Mouse (Mus musculus) forebrain, embryonic 13.5 days (tissue): Measurements from ENCODE around the gene Esyt3. TPM values are rescaled to one million over a fixed set of nuclear protein-coding genes. Genes with fewer than 3 reads are reported as not detected.

Source experiments
- ATAC-seq: fragments of 200-750 bp; cut with Nextera tagmentation; 2 replicates; pipeline ENCODE4 v1.8.0; 2017
- H3K27ac ChIP-seq: fragments of 300-500 bp; sonication (generic); 2 replicates; pipeline ENCODE4 v1.5.1; 2015; ENCODE audit warnings: inconsistent platforms, mild to moderate bottlenecking, moderate library complexity
- H3K27me3 ChIP-seq: fragments of 300-500 bp; sonication (generic); 2 replicates; pipeline ENCODE4 v1.6.1; 2015; ENCODE audit warnings: mild to moderate bottlenecking, inconsistent platforms
- H3K36me3 ChIP-seq: fragments of 300-500 bp; sonication (generic); 2 replicates; pipeline ENCODE4 v1.6.1; 2015; ENCODE audit warnings: mild to moderate bottlenecking, inconsistent platforms; ENCODE audit not compliant: poor library complexity, severe bottlenecking
- H3K4me1 ChIP-seq: fragments of 300-500 bp; sonication (generic); 2 replicates; pipeline ENCODE4 v1.6.1; 2015; ENCODE audit warnings: inconsistent platforms
- H3K4me2 ChIP-seq: fragments of 300-500 bp; sonication (generic); 2 replicates; pipeline ENCODE4 v1.6.1; 2015; ENCODE audit warnings: inconsistent platforms, mild to moderate bottlenecking, moderate library complexity
- H3K4me3 ChIP-seq: fragments of 300-500 bp; sonication (generic); 2 replicates; pipeline ENCODE4 v1.5.1; 2015; ENCODE audit warnings: mild to moderate bottlenecking, inconsistent platforms
- H3K9ac ChIP-seq: fragments of 300-500 bp; sonication (generic); 2 replicates; pipeline ENCODE4 v1.6.1; 2015; ENCODE audit warnings: mild to moderate bottlenecking, inconsistent platforms
- H3K9me3 ChIP-seq: fragments of 300-500 bp; sonication (generic); replicated peaks from 2 replicates; pipeline ENCODE4 v1.6.1; 2016; ENCODE audit warnings: inconsistent platforms
- WGBS: fragments of 180-500 bp; shearing (Covaris S2); methylation state at CpG from one replicate; pipeline ENCODE4 v1.1.7; 2015; 5-methylcytosine and 5-hydroxymethylcytosine counted together
- polyA plus RNA-seq: library from polyadenylated mRNA; unstranded; fragments of >200 nt; fragmentation: Nextera tagmentation; extraction: Ambion mirVana; gene quantifications from 2 replicates; pipeline ENCODE4 v1.2.1, GENCODE M21; 2015

Esyt3 gene
- polyA plus RNA-seq, 1 experiment from 2014 or later = 0.31 TPM

- whole genome bisulfite sequencing = 40% methylated on average over 4 of the region's 4 CpGs
- H3K4me3 ChIP-seq = no peak overlapping the region
- H3K4me2 ChIP-seq = no peak overlapping the region
- no peaks in the 10 kb centered on the region for H3K9me3 ChIP-seq
- H3K4me1 ChIP-seq = no peaks in the 10 kb centered on the region
- no peaks in the 10 kb centered on the region for H3K36me3 ChIP-seq
- ATAC-seq = peak; percentile 78
- H3K27ac ChIP-seq = no peak overlapping the region
- H3K9ac ChIP-seq = no peak overlapping the region
- no peaks in the 10 kb centered on the region for H3K27me3 ChIP-seq
These were observed 13.0 kb downstream of the Esyt3 start for GRCm38 (mm10) chr9:99345351-99345792.

GRCm38 (mm10) chr9:99341600-99341999 is 16.8 kb downstream of the Esyt3 start:
- no peaks in the 10 kb centered on the region for H3K4me1 ChIP-seq
- H3K4me2 ChIP-seq = no peak overlapping the region
- H3K27ac ChIP-seq = no peak overlapping the region
- no peaks in the 10 kb centered on the region for H3K9me3 ChIP-seq
- H3K4me3 ChIP-seq = no peak overlapping the region
- WGBS = 88% methylated on average over 3 of the region's 3 CpGs
- H3K36me3 ChIP-seq = no peaks in the 10 kb centered on the region
- H3K9ac ChIP-seq = no peak overlapping the region
- ATAC-seq = no peak
- H3K27me3 ChIP-seq = no peaks in the 10 kb centered on the region

GRCm38 (mm10) chr9:99340126-99340525 is 18.2 kb downstream of the Esyt3 start:
- Histone ChIP-seq H3K4me1 (no peaks in the 10 kb centered on the region), H3K9ac (no peak overlapping the region), H3K27me3 (no peaks in the 10 kb centered on the region), H3K4me2 (no peak overlapping the region), H3K9me3 (no peaks in the 10 kb centered on the region), H3K36me3 (no peaks in the 10 kb centered on the region), H3K4me3 (no peak overlapping the region), H3K27ac (no peak overlapping the region)
- 86% methylated on average over 12 of the region's 12 CpGs for WGBS
- no peak for ATAC-seq

GRCm38 (mm10) chr9:99339182-99339581 is 19.2 kb downstream of the Esyt3 start:
- WGBS = 70% methylated on average over 1 of the region's 1 CpGs
- no peak overlapping the region for H3K4me3 ChIP-seq
- H3K9me3 ChIP-seq = no peaks in the 10 kb centered on the region
- no peak overlapping the region for H3K4me2 ChIP-seq
- H3K27me3 ChIP-seq = no peaks in the 10 kb centered on the region
- no peak for ATAC-seq
- no peak overlapping the region for H3K27ac ChIP-seq
- no peaks in the 10 kb centered on the region for H3K36me3 ChIP-seq
- H3K9ac ChIP-seq = no peak overlapping the region
- H3K4me1 ChIP-seq = no peaks in the 10 kb centered on the region

GRCm38 (mm10) chr9:99338293-99338692 is 20.1 kb downstream of the Esyt3 start:
- WGBS = 92% methylated on average over 1 of the region's 1 CpGs
- Histone ChIP-seq H3K9ac (no peak overlapping the region), H3K4me2 (no peak overlapping the region), H3K4me1 (no peaks in the 10 kb centered on the region), H3K27ac (no peak overlapping the region), H3K36me3 (no peaks in the 10 kb centered on the region), H3K27me3 (no peaks in the 10 kb centered on the region), H3K9me3 (no peaks in the 10 kb centered on the region), H3K4me3 (no peak overlapping the region)
- no peak for ATAC-seq

GRCm38 (mm10) chr9:99336538-99336937 is 21.8 kb downstream of the Esyt3 start:
- Histone ChIP-seq H3K4me2 (no peak overlapping the region), H3K4me3 (no peak overlapping the region), H3K27ac (no peak overlapping the region), H3K27me3 (no peaks in the 10 kb centered on the region), H3K36me3 (no peaks in the 10 kb centered on the region), H3K4me1 (no peaks in the 10 kb centered on the region), H3K9me3 (no peaks in the 10 kb centered on the region), H3K9ac (no peak overlapping the region)
- no peak for ATAC-seq
- 92% methylated on average over 4 of the region's 4 CpGs for WGBS

- H3K4me1 ChIP-seq = peaks cover 18% of the 10 kb centered on the region
- WGBS = 47% methylated on average over 4 of the region's 4 CpGs
These were observed 31.5 kb downstream of the Esyt3 start for GRCm38 (mm10) chr9:99326881-99327280.

GRCm38 (mm10) chr9:99325961-99326360 is 32.4 kb downstream of the Esyt3 start:
- 86% methylated on average over 4 of the region's 4 CpGs for WGBS
- H3K27ac ChIP-seq = no peak overlapping the region
- H3K27me3 ChIP-seq = no peaks in the 10 kb centered on the region
- no peaks in the 10 kb centered on the region for H3K9me3 ChIP-seq
- H3K4me1 ChIP-seq = peaks cover 18% of the 10 kb centered on the region
- H3K4me3 ChIP-seq = no peak overlapping the region
- H3K9ac ChIP-seq = no peak overlapping the region
- no peak for ATAC-seq
- H3K4me2 ChIP-seq = no peak overlapping the region
- H3K36me3 ChIP-seq = no peaks in the 10 kb centered on the region

More at GRCm38 (mm10) chr9:99326881-99327280, 31.5 kb downstream of the Esyt3 start:
- no peak overlapping the region for H3K4me2 ChIP-seq
- peak; percentile 28; the same call in 1 of the 2 replicates for ATAC-seq
- H3K9ac ChIP-seq = no peak overlapping the region
- H3K9me3 ChIP-seq = no peaks in the 10 kb centered on the region
- H3K4me3 ChIP-seq = no peak overlapping the region
- H3K36me3 ChIP-seq = no peaks in the 10 kb centered on the region
- no peak overlapping the region for H3K27ac ChIP-seq
- no peaks in the 10 kb centered on the region for H3K27me3 ChIP-seq

GRCm38 (mm10) chr9:99325208-99325929 is 33.0 kb downstream of the Esyt3 start:
- Histone ChIP-seq H3K36me3 (no peaks in the 10 kb centered on the region), H3K4me2 (no peak overlapping the region), H3K27me3 (no peaks in the 10 kb centered on the region), H3K9me3 (no peaks in the 10 kb centered on the region), H3K27ac (no peak overlapping the region), H3K9ac (no peak overlapping the region), H3K4me3 (no peak overlapping the region), H3K4me1 (peaks cover 18% of the 10 kb centered on the region)
- WGBS = 89% methylated on average over 7 of the region's 7 CpGs
- ATAC-seq = no peak

- Histone ChIP-seq H3K27me3 (no peaks in the 10 kb centered on the region), H3K4me1 (peaks cover 6% of the 10 kb centered on the region; the same call in 1 of the 2 replicates), H3K4me3 (no peak overlapping the region), H3K9ac (no peak overlapping the region), H3K27ac (no peak overlapping the region), H3K36me3 (no peaks in the 10 kb centered on the region), H3K4me2 (no peak overlapping the region), H3K9me3 (no peaks in the 10 kb centered on the region)
- ATAC-seq = no peak
- WGBS = 84% methylated on average over 8 of the region's 8 CpGs
These were observed 38.4 kb downstream of the Esyt3 start for GRCm38 (mm10) chr9:99320006-99320405.

GRCm38 (mm10) chr9:99319343-99319951 is 38.9 kb downstream of the Esyt3 start:
- Histone ChIP-seq H3K27ac (no peak overlapping the region), H3K27me3 (no peaks in the 10 kb centered on the region), H3K36me3 (no peaks in the 10 kb centered on the region), H3K9ac (no peak overlapping the region), H3K4me1 (peaks cover 6% of the 10 kb centered on the region; the same call in 1 of the 2 replicates), H3K4me3 (no peak overlapping the region), H3K4me2 (no peak overlapping the region), H3K9me3 (no peaks in the 10 kb centered on the region)
- no peak for ATAC-seq
- WGBS = 73% methylated on average over 8 of the region's 8 CpGs

GRCm38 (mm10) chr9:99306226-99306625 is 52.1 kb downstream of the Esyt3 start:
- H3K9me3 ChIP-seq = no peaks in the 10 kb centered on the region; the same call in 1 of the 2 replicates
- no peak for ATAC-seq

More at GRCm38 (mm10) chr9:99306226-99306625, 52.1 kb downstream of the Esyt3 start:
- no peak overlapping the region for H3K9ac ChIP-seq
- 82% methylated on average over 6 of the region's 6 CpGs for WGBS
- no peaks in the 10 kb centered on the region for H3K4me1 ChIP-seq
- no peaks in the 10 kb centered on the region for H3K27me3 ChIP-seq
- H3K27ac ChIP-seq = no peak overlapping the region
- no peak overlapping the region for H3K4me3 ChIP-seq
- peaks cover 57% of the 10 kb centered on the region for H3K36me3 ChIP-seq
- no peak overlapping the region for H3K4me2 ChIP-seq
